Mouse (Mus musculus) adipocyte (in vitro differentiated cells): ENCODE measurements at regions not wholly inside any gene's neighbourhood (a gene's known extent, or its start where the extent isn't known, plus 50 kb on each side); places are given as distances from the start of the nearest gene placed in this dataset.

Source experiments
- DNase-seq: peaks from one replicate; pipeline ENCODE4 v3.0.0-alpha.2; 2016; ENCODE audit warnings: low spot score

GRCm38 (mm10) chrX:99593872-99594487 lies 122.9 kb upstream of the Pja1 start:
- DNase-seq: no peak

GRCm38 (mm10) chrX:99592980-99593379 lies 121.9 kb upstream of the Pja1 start:
- no peak for DNase-seq

- no peak for DNase-seq
These were observed 116.2 kb upstream of the Pja1 start for GRCm38 (mm10) chrX:99587284-99587683.

- DNase-seq: no peak
These were observed 115.2 kb upstream of the Pja1 start for GRCm38 (mm10) chrX:99586282-99586681.

GRCm38 (mm10) chrX:99585703-99586102 lies 114.6 kb upstream of the Pja1 start:
- DNase-seq: no peak

GRCm38 (mm10) chrX:99582611-99583010 lies 111.5 kb upstream of the Pja1 start:
- no peak for DNase-seq

GRCm38 (mm10) chrX:99581632-99582466 lies 110.8 kb upstream of the Pja1 start:
- DNase-seq: no peak

GRCm38 (mm10) chrX:99579206-99579605 lies 108.1 kb upstream of the Pja1 start:
- DNase-seq: no peak

GRCm38 (mm10) chrX:99578796-99579195 lies 107.7 kb upstream of the Pja1 start:
- DNase-seq: no peak

GRCm38 (mm10) chrX:99575105-99575504 lies 104.0 kb upstream of the Pja1 start:
- no peak for DNase-seq

- peak; percentile 55 for DNase-seq
These were observed 103.5 kb upstream of the Pja1 start for GRCm38 (mm10) chrX:99574441-99575103.

- no peak for DNase-seq
These were observed 99.1 kb upstream of the Pja1 start for GRCm38 (mm10) chrX:99570161-99570560.

GRCm38 (mm10) chrX:99568244-99568643 lies 97.2 kb upstream of the Pja1 start:
- no peak for DNase-seq

- no peak for DNase-seq
These were observed 96.5 kb upstream of the Pja1 start for GRCm38 (mm10) chrX:99567367-99568164.

- DNase-seq: peak; percentile 20
These were observed 90.9 kb upstream of the Pja1 start for GRCm38 (mm10) chrX:99561995-99562394.

- peak; percentile 48 for DNase-seq
These were observed 89.6 kb upstream of the Pja1 start for GRCm38 (mm10) chrX:99560699-99561098.

GRCm38 (mm10) chrX:99556876-99557354 lies 85.8 kb upstream of the Pja1 start:
- no peak for DNase-seq

- DNase-seq: peak; percentile 11
These were observed 85.1 kb upstream of the Pja1 start for GRCm38 (mm10) chrX:99555976-99556781.

GRCm38 (mm10) chrX:99552778-99553177 lies 81.7 kb upstream of the Pja1 start:
- DNase-seq: no peak

- no peak for DNase-seq
These were observed 79.1 kb upstream of the Pja1 start for GRCm38 (mm10) chrX:99550057-99550760.
